Mouse (Mus musculus) testis, adult 2 months (tissue): ENCODE measurements at regions not wholly inside any gene's neighbourhood (a gene's known extent, or its start where the extent isn't known, plus 50 kb on each side); places are given as distances from the start of the nearest gene placed in this dataset.

Experiments used
- CTCF ChIP-seq: fragments of 200-500 bp; IDR thresholded peaks from 2 replicates; pipeline ENCODE4 v1.5.1; 2012; ENCODE audit warnings: low read depth, mild to moderate bottlenecking, inconsistent platforms, low read length, moderate library complexity; ENCODE audit not compliant: control insufficient read depth, insufficient read depth, insufficient replicate concordance
- POLR2A ChIP-seq: fragments of 200-500 bp; IDR thresholded peaks from 2 replicates; pipeline ENCODE4 v1.6.1; 2012; ENCODE audit warnings: low read depth, mild to moderate bottlenecking, inconsistent platforms, low read length, moderate library complexity; ENCODE audit not compliant: control insufficient read depth

GRCm38 (mm10) chr6:84327306-84328029 lies 266.2 kb downstream of the Cyp26b1 start:
- TF ChIP-seq CTCF (no peak), POLR2A (no peak)
